Mouse (Mus musculus): ENCODE data around the gene Ccer1. TPM values are rescaled to one million over a fixed set of nuclear protein-coding genes. Genes with fewer than 3 reads are reported as not detected.

Ccer1 gene
- not detected in 2 replicates for polyA plus RNA-seq (2015; fragmentation: Nextera tagmentation; extraction: Ambion mirVana)

GRCm38 (mm10) chr10:97692913-97693312, at the start of gene Ccer1:
Ccer1 (plus strand) TSS chr10:97693059.

GRCm38 (mm10) chr10:97643768-97644167, 49.1 kb upstream of the Ccer1 start, which contains the start of gene Epyc:
Epyc (plus strand) TSS chr10:97644068.

GRCm38 (mm10) chr10:97726655-97727054, 33.8 kb downstream of the Ccer1 start, which contains the start of gene C030005K15Rik:
C030005K15Rik (minus strand) TSS chr10:97726755.

Other genes starting within 250 kb of the Ccer1 start
- gene Dcn, start 213.4 kb upstream of the Ccer1 start, polyA plus RNA-seq (2015; fragmentation: Nextera tagmentation; extraction: Ambion mirVana), result 536 and 767 TPM in 2 replicates
- 105 and 182 TPM in 2 replicates for gene Lum, start 127.9 kb upstream of the Ccer1 start, polyA plus RNA-seq (2015; fragmentation: Nextera tagmentation; extraction: Ambion mirVana)
- 0.81 and 1.1 TPM in 2 replicates for gene Kera, start 86.2 kb upstream of the Ccer1 start, polyA plus RNA-seq (2015; fragmentation: Nextera tagmentation; extraction: Ambion mirVana)
- 1.0 and 1.7 TPM in 2 replicates for gene Epyc, start 49.0 kb upstream of the Ccer1 start, polyA plus RNA-seq (2015; fragmentation: Nextera tagmentation; extraction: Ambion mirVana)
- not detected in 2 replicates for gene C030005K15Rik, start 33.7 kb downstream of the Ccer1 start, polyA plus RNA-seq (2015; fragmentation: Nextera tagmentation; extraction: Ambion mirVana)